Mouse (Mus musculus): Measurements from ENCODE around the gene Gm49721. TPM values are rescaled to one million over a fixed set of nuclear protein-coding genes. Genes with fewer than 3 reads are reported as not detected.
A peak's percentile ranks its signal among the peaks of the same experiment; 100 is the strongest.
"Not testable (repeated sequence)": the region's sequence is repeated elsewhere in the genome, so short reads cannot be mapped to it uniquely, and the experiment has no call there.

The Gm49721 gene
- polyA plus RNA-seq (2016; fragmentation: Nextera tagmentation; extraction: Ambion mirVana): 0.17 and 0.47 TPM in 2 replicates

DNA sequence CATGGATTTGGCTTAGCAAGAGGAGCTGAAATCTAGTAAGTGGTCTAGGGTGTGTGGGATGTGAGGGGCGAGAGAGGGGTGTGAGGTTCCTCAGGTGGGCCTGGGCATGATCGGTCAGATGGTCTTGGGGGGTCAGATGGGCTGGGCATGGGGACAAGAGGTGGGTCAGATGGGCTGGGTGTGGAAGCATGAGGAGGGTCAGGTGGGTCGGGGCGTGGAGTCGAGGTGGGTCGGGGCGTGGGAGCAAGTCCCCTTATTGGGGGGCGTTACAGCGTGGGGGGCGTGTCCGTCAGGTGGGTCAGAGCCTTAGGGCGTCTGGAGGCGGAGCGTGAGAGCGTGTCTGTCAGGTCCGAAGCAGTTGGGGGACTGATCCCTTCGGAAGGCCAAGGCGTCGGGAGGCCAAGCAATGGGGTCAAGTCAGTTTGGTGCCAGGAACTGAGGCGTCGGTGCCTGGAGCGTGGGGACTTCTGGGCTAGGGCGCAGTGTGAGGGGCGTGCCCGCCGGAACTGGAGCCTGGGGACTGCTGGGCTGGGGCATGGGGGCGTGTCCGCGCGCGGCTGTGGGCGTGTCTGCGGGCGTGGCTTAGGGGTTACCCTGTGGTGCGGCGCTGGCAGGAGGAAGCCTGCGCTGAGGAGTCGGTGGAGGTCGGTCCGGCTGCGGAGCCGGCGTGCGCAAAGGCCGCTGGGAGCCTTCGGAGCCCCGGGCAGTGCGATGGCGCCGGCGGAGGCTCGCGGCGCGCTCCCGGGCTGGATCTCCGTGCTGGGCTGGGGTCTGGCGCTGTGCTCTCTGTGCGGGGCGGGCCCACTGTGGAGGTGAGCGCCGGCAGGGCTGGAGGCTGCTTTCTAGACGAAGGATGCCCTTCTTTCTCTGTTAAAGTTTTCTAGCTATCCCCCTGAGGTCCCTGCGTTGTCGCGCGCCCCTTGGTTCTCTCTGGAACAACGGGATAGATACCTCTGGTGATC is at the start of gene Gm49721:
Gm49721 (plus strand) TSS at position 618 of the 962 bp plus-strand sequence.
- ATAC-seq (ENCODE audit: low FRiP score): peak; percentile 99
- Histone ChIP-seq H3K4me3 (replicated peaks) (peak within 1 kb of the TSS; percentile 51), H3K4me2 (peak within 1 kb of the TSS; percentile 56), H3K9ac (peak within 1 kb of the TSS; percentile 65)
- H3K27ac ChIP-seq; H3K4me1 ChIP-seq; H3K27me3 ChIP-seq; H3K9me3 ChIP-seq; H3K36me3 ChIP-seq (replicated peaks): not testable (repeated sequence)
- 4% methylated on average over 40 of the region's 68 CpGs for WGBS

DNA sequence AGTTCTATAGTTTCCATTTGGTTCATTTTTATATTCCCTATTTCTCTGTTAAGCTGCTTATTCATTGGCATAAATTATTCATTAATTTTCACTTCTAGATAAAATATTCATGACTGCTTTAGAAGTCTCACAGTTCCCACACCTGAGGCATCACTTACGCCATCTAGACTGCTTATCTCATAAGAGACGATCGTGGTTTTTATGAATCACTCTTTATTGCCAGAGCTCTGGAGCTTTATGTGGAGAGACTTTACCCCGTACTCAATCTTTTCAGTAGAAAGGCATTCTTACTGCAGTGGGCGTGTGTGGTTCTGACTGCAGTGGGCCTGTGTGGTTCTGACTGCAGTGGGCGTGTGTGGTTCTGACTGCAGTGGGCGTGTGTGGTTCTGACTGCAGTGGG is 47.1 kb upstream of the Gm49721 start:
- H3K4me3 ChIP-seq (replicated peaks); H3K4me1 ChIP-seq; ATAC-seq (ENCODE audit: low FRiP score); H3K9ac ChIP-seq; H3K27ac ChIP-seq; H3K27me3 ChIP-seq; H3K9me3 ChIP-seq; H3K36me3 ChIP-seq (replicated peaks); H3K4me2 ChIP-seq: not testable (repeated sequence)
- WGBS: 93% methylated on average over 7 of the region's 7 CpGs

DNA sequence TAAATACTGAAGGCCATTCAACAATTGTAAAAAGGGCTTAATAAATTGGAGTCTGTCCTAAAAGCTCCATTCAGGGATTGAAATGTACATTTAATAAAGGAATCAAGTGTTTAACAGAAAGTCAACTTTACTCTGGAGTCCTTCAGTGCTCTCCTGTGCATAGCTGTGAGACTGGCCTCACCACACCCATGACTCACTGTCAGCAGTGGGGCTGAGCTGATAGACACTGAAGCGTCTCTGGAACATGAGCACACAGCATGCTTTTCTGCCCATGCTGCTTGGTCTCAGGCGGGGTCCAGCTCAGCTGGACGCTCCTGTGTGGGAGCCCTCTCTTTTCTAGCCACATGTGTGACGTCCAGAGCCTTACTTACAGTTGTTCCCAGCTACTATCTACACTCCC is 36.1 kb upstream of the Gm49721 start:
- H3K27me3 ChIP-seq; H3K4me3 ChIP-seq (replicated peaks); H3K4me2 ChIP-seq; H3K4me1 ChIP-seq; H3K27ac ChIP-seq; ATAC-seq (ENCODE audit: low FRiP score); H3K9me3 ChIP-seq; H3K36me3 ChIP-seq (replicated peaks); H3K9ac ChIP-seq: not testable (repeated sequence)
- WGBS: no CpG with 5 or more reads among the region's 4 CpGs

DNA sequence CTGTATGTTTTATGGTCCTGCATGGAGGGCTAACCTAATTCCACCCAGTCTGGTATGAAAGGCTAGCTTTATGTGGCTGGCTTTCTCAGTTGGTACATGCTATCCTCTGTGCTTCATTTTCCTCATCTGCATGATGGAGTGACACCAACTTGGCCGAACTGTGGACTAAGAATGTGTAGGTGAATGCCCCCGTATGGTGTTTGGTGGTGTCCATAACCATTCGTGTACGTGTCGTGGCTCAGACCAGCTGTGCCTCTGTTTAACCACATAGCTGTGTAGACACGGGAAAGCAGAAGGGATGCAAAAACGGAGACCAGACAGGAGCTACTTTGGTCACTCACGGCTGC is 31.1 kb upstream of the Gm49721 start:
- WGBS: no CpG with 5 or more reads among the region's 8 CpGs
- not testable (repeated sequence) for H3K36me3 ChIP-seq (replicated peaks); H3K4me1 ChIP-seq; H3K9me3 ChIP-seq; H3K27ac ChIP-seq; H3K9ac ChIP-seq; H3K27me3 ChIP-seq
- peak overlapping the region; percentile 58 for H3K4me3 ChIP-seq (replicated peaks)
- peak overlapping the region; percentile 66 for H3K4me2 ChIP-seq
- peak; percentile 18; the same call in 1 of the 2 replicates for ATAC-seq (ENCODE audit: low FRiP score)

DNA sequence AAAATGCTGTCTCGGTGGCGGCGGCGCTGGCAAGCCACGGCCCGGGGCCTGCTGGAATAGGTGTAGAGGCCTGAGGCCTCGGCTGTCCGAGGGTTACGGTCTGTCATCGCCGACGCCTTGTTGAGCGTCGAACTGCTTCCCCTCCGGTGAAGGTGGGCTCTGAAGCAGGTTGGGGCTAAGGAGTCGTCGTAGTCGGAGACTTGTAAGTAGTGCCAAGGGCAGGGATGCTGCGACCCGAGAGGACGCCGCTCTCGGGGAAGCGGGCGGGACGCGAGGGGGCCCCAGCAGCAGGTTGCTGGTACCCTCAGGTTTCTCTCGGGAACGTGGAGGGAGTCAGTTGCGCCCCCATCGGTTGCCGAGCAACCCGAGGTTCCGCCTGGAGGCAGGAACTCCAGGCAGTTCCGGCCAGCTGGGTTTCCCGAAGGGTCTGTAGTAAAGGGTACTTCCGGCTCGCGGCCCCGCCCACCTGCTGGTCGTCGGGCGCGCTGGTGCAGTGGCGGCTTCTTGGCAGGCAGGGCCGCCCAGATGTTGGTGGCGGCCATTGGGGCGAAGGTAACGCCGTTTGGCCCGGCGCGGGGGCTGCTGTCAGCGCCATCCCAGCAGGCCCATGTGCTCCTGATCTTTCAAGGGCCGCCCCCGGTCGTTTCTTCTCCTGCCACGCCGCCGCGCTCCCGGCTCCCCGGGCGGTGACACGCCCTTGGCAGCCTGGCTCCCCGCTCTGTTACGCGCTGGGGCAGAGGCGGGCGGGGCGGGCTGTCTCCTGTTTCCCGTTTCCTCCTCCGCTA is 30.5 kb upstream of the Gm49721 start, which contains the start of gene Rsph3b:
Rsph3b (minus strand) TSS at position 699 of the 785 bp plus-strand sequence.
- WGBS: under 1% methylated on average over 70 of the region's 73 CpGs
- Histone ChIP-seq H3K9ac (peak within 1 kb of the TSS; percentile 56), H3K4me2 (peak within 1 kb of the TSS; percentile 66), H3K27ac (peak within 1 kb of the TSS; percentile 81), H3K4me3 (replicated peaks) (peak within 1 kb of the TSS; percentile 58)
- H3K4me1 ChIP-seq; H3K36me3 ChIP-seq (replicated peaks); H3K27me3 ChIP-seq; H3K9me3 ChIP-seq: not testable (repeated sequence)
- ATAC-seq (ENCODE audit: low FRiP score): peak; percentile 97

DNA sequence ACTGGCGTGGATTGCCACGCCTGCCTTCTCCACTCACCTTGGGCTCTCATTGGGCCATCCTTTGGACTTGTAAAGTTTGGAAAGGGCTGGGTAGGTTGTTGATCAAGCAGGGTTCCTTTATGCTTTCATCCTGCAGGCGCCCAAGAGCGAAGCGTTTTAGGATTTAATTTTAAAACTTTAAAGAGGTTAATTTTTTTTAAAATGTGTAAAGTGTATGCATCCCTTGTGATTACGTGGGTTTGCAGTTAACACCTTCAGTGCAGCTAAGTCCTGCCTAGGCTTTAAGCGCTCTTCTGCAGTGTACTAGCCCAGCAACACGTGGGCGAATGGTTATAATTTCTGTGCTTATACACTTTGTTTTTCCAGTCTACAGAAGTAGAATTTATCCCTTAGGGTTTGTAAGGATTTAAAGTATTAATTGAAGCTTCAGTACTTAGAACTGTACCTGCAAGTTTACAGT is 29.9 kb upstream of the Gm49721 start:
- WGBS: 17% methylated on average over 9 of the region's 9 CpGs
- peak overlapping the region; percentile 58 for H3K4me3 ChIP-seq (replicated peaks)
- H3K36me3 ChIP-seq (replicated peaks); H3K27me3 ChIP-seq; H3K9me3 ChIP-seq; H3K4me1 ChIP-seq: not testable (repeated sequence)
- peak overlapping the region; percentile 81 for H3K27ac ChIP-seq
- ATAC-seq (ENCODE audit: low FRiP score): peak; percentile 37; the same call in 1 of the 2 replicates
- peak overlapping the region; percentile 56 for H3K9ac ChIP-seq
- H3K4me2 ChIP-seq: peak overlapping the region; percentile 66

GRCm38 (mm10) chr17:6958881-6959280 is 19.8 kb upstream of the Gm49721 start:
- not testable (repeated sequence) for H3K27ac ChIP-seq; H3K36me3 ChIP-seq (replicated peaks); H3K4me2 ChIP-seq; H3K4me1 ChIP-seq; ATAC-seq (ENCODE audit: low FRiP score); H3K9me3 ChIP-seq; H3K9ac ChIP-seq; H3K4me3 ChIP-seq (replicated peaks); H3K27me3 ChIP-seq
- WGBS: 93% methylated on average over 7 of the region's 8 CpGs

DNA sequence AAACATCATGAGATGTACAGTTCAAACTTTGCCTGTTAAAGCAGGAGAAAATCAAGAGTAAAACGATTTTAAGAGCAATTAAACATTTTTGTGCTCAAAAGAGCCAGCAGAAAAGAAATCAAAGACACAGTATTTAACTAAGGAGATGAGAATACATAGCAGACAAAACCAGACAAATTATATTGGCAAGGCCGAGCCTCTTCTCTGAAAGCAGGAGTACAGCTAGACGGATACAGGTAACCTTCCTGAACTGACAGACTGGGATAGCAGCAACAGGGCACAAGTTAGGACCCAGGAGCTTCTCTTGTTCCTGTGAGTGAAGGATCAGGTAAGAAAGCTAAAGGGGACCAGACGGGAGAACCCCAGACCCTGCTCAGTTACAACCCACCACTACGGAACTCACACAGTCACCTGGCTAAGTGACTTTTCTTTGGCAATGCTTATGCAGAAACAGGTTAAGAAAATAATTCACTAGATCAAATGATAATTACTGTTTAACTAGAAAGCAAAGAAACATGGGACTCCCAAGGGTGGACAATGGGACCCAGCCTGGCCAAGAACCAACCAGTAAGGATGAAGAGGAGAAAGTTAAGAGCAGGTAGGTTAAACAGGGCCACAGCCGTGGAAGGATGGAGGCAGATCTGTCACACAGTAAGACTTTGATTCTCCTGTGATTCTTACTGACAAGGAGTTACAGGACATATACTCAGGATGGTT is 19.0 kb upstream of the Gm49721 start:
- not testable (repeated sequence) for ATAC-seq (ENCODE audit: low FRiP score); H3K27ac ChIP-seq; H3K4me1 ChIP-seq; H3K27me3 ChIP-seq; H3K9me3 ChIP-seq; H3K36me3 ChIP-seq (replicated peaks); H3K9ac ChIP-seq
- 66% methylated on average over 5 of the region's 6 CpGs for WGBS
- peak overlapping the region; percentile 51 for H3K4me2 ChIP-seq
- H3K4me3 ChIP-seq (replicated peaks): peak overlapping the region; percentile 55

DNA sequence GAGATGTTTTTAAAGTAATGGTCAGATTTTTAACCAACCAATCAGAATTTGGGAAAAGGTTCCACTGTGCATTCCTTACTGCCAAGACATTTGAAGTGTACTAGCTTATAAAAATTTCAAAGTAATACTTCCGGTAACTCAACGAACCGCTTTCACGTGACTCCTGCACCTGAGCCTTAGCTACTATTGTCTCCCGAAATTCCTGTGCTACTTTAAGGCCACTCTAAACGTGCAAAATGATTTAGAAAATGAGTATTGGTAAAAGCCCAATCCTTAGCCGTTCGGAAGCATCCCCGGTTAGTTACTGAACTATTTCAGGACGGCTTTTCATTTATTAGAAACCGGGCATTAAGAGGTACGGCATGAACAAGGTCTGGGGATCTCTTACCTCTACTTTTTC is 18.4 kb upstream of the Gm49721 start:
- not testable (repeated sequence) for H3K36me3 ChIP-seq (replicated peaks); ATAC-seq (ENCODE audit: low FRiP score); H3K9me3 ChIP-seq; H3K27me3 ChIP-seq; H3K27ac ChIP-seq; H3K4me1 ChIP-seq
- Histone ChIP-seq H3K4me3 (replicated peaks) (peak overlapping the region; percentile 55), H3K4me2 (peak overlapping the region; percentile 51), H3K9ac (0 out of 2 replicates have a peak overlapping the region, but pooled peaks have one; percentile 40)
- 1% methylated on average over 12 of the region's 12 CpGs for WGBS

DNA sequence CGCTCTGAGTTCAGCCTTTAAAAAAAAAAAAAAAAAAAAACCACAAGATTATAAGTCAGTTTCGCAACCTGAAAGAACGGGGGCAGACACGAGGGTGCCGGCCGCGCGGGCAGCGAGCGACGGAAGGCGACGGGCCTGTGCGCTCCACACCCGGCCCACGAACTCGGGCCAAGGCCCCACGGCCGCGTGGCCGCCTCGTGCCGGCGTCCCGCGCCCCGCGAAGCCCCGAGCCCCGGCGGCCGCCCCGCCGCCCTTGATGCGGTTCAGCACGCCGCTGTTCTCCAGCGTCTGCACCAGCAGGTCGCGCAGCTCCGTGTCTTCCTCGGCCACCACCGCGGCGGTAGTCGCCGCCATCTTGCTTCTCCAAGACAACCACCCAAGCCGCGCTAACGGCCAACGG is 17.9 kb upstream of the Gm49721 start, which contains the start of gene Tagap1:
Tagap1 (minus strand) TSS at position 381 of the 400 bp plus-strand sequence.
- not testable (repeated sequence) for ATAC-seq (ENCODE audit: low FRiP score); H3K36me3 ChIP-seq (replicated peaks); H3K27me3 ChIP-seq; H3K4me1 ChIP-seq; H3K9me3 ChIP-seq
- peak within 1 kb of the TSS; percentile 71; the same call in 1 of the 2 replicates for H3K27ac ChIP-seq
- peak within 1 kb of the TSS; percentile 51 for H3K4me2 ChIP-seq
- peak within 1 kb of the TSS; percentile 64 for H3K9ac ChIP-seq
- under 1% methylated on average over 38 of the region's 51 CpGs for WGBS
- H3K4me3 ChIP-seq (replicated peaks): peak within 1 kb of the TSS; percentile 55

- Histone ChIP-seq H3K4me2 (peak overlapping the region; percentile 44), H3K4me3 (replicated peaks) (peak overlapping the region; percentile 31), H3K27ac (0 out of 2 replicates have a peak overlapping the region, but pooled peaks have one; percentile 46)
- peak; percentile 97 for ATAC-seq (ENCODE audit: low FRiP score)
- not testable (repeated sequence) for H3K27me3 ChIP-seq; H3K4me1 ChIP-seq; H3K9ac ChIP-seq; H3K9me3 ChIP-seq; H3K36me3 ChIP-seq (replicated peaks)
- WGBS: 1% methylated on average over 22 of the region's 48 CpGs
Measured at GRCm38 (mm10) chr17:6961181-6962000, 17.3 kb upstream of the Gm49721 start.
